Mouse (Mus musculus) midbrain, embryonic 14.5 days (tissue): ENCODE data around the gene Cdk5rap3. TPM values are rescaled to one million over a fixed set of nuclear protein-coding genes. Genes with fewer than 3 reads are reported as not detected.

Experiments
- ATAC-seq: fragments of 200-750 bp; cut with Nextera tagmentation; 2 replicates; pipeline ENCODE4 v1.8.0; 2017; ENCODE audit warnings: moderate number of reproducible peaks, moderate library complexity; ENCODE audit not compliant: low FRiP score, low TSS enrichment
- DNase-seq: peaks from one replicate; pipeline ENCODE4 v3.0.0-alpha.2; 2015
- H3K27ac ChIP-seq: fragments of 300-500 bp; sonication (generic); replicated peaks from 2 replicates; pipeline ENCODE4 v1.5.1; 2014; ENCODE audit warnings: mild to moderate bottlenecking, low read depth, low read length, moderate library complexity
- H3K27me3 ChIP-seq: fragments of 300-500 bp; sonication (generic); 2 replicates; pipeline ENCODE4 v1.6.1; 2014; ENCODE audit warnings: low read length, control low read depth, mixed read lengths; ENCODE audit not compliant: control insufficient read depth, insufficient read depth
- H3K36me3 ChIP-seq: fragments of 300-500 bp; sonication (generic); 2 replicates; pipeline ENCODE4 v1.6.1; 2014; ENCODE audit warnings: low read length, control low read depth; ENCODE audit not compliant: control insufficient read depth, insufficient read depth
- H3K4me1 ChIP-seq: fragments of 300-500 bp; sonication (generic); 2 replicates; pipeline ENCODE4 v1.6.1; 2014; ENCODE audit warnings: mild to moderate bottlenecking, antibody characterized with exemption, low read length, control low read depth; ENCODE audit not compliant: control insufficient read depth, insufficient read depth
- H3K4me2 ChIP-seq: fragments of 300-500 bp; sonication (generic); 2 replicates; pipeline ENCODE4 v1.6.1; 2014; ENCODE audit warnings: mild to moderate bottlenecking, low read length, moderate library complexity
- H3K4me3 ChIP-seq: fragments of 300-500 bp; sonication (generic); replicated peaks from 2 replicates; pipeline ENCODE4 v1.5.1; 2014; ENCODE audit warnings: low read depth, low read length
- H3K9ac ChIP-seq: fragments of 300-500 bp; sonication (generic); replicated peaks from 2 replicates; pipeline ENCODE4 v1.6.1; 2014; ENCODE audit warnings: mild to moderate bottlenecking, low read length, moderate library complexity
- H3K9me3 ChIP-seq: fragments of 300-500 bp; sonication (generic); 2 replicates; pipeline ENCODE4 v1.6.1; 2016; ENCODE audit warnings: low read length, control low read depth, mixed read lengths; ENCODE audit not compliant: control insufficient read depth
- WGBS: fragments of 180-500 bp; shearing (Covaris S2); extraction: QIAGEN DNeasy Blood & Tissue Kit; methylation state at CpG from one replicate; pipeline ENCODE4 v1.1.7; 2014; 5-methylcytosine and 5-hydroxymethylcytosine counted together
- polyA plus RNA-seq: library from polyadenylated mRNA; unstranded; fragments of >200 nt; fragmentation: Nextera tagmentation; extraction: Ambion mirVana; gene quantifications from 2 replicates; pipeline ENCODE4 v1.2.1, GENCODE M21; 2014

Cdk5rap3 gene
- polyA plus RNA-seq, 1 experiment from 2014 or later: 85.2 TPM

DNA sequence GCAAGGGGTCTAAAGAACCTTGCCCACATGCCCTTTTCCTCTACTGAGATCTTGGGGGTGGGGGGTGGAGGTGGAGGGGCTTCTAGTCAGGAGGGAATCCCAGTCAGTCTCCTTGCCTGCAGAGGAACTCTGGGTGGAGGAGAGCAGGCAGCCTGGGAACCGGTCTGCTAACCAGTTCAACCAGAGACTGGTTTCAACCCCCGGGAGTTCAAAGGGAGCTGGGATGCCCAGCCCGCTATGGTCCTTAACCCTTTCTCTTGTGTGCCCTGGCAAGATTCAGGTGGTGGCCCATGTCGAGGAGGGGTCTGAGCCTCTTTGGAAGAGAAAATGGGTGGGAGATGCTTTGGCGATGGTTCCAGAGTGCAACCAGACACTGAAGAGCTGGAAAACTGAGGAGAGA, 12.4 kb upstream of the Cdk5rap3 start:
- Histone ChIP-seq H3K4me3 (no peak overlapping the region), H3K4me1 (no peaks in the 10 kb centered on the region), H3K27me3 (no peaks in the 10 kb centered on the region), H3K9me3 (no peaks in the 10 kb centered on the region), H3K36me3 (no peaks in the 10 kb centered on the region), H3K4me2 (no peak overlapping the region), H3K9ac (no peak overlapping the region), H3K27ac (no peak overlapping the region)
- DNase-seq: no peak
- 8% methylated on average over 5 of the region's 5 CpGs for WGBS
- no peak for ATAC-seq

DNA sequence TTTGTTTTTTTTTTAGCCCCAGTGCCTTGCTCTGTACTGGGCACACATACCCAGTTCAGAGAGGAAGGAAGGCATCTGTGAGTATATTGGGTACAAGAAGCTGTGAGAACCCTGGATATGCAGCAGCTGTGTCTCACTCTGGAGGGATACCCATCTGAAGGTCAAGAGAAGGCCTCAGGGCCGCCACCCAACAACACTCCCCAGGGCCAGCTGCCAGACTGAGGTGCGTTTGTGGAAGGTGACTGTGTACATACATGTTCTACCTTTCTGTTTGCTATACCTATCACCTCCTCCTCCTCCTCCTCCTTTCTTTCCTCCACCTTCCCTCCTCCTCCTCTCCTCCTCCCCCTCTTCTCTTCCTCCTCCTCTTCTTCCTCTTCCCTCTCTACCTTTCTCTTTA, 11.8 kb upstream of the Cdk5rap3 start, which contains the start of gene Prr15l:
Gene Prr15l (plus strand): TSS at position 17 of the 400 bp plus-strand sequence.
- no peak within 1 kb of the TSS for H3K4me2 ChIP-seq
- H3K9me3 ChIP-seq: no peaks in the 10 kb centered on the region
- H3K36me3 ChIP-seq: no peaks in the 10 kb centered on the region
- no peak within 1 kb of the TSS for H3K27ac ChIP-seq
- no peak within 1 kb of the TSS for H3K4me3 ChIP-seq
- H3K4me1 ChIP-seq: no peaks in the 10 kb centered on the region
- no peak for DNase-seq
- 81% methylated on average over 2 of the region's 2 CpGs for WGBS
- H3K9ac ChIP-seq: no peak within 1 kb of the TSS
- ATAC-seq: no peak
- H3K27me3 ChIP-seq: no peaks in the 10 kb centered on the region

DNA sequence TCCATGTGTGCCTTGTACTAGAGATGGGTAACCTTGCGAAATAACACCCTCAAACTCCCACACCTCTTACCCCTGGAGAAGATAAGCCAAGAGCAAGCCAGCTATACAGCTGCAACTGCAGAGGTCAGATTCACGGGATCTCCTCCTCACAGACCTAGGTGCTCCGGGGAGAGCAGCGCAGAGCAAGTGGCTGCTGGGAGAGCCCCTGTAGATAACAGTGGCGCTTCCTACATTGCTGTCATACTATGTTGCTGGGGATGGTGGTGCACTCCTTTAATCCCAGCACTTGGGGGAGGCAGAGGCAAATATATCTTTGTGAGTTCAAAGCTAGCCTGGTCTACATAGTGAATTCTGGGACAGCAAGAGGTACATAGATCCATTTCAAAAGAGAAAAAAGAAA, 10.3 kb upstream of the Cdk5rap3 start:
- ATAC-seq (no peak), DNase-seq (no peak)
- Histone ChIP-seq H3K4me2 (no peak overlapping the region), H3K36me3 (no peaks in the 10 kb centered on the region), H3K4me1 (no peaks in the 10 kb centered on the region), H3K9me3 (no peaks in the 10 kb centered on the region), H3K4me3 (no peak overlapping the region), H3K9ac (no peak overlapping the region), H3K27me3 (no peaks in the 10 kb centered on the region), H3K27ac (no peak overlapping the region)
- 83% methylated on average over 5 of the region's 5 CpGs for WGBS

GRCm38 (mm10) chr11:96925469-96926148, 9.3 kb upstream of the Cdk5rap3 start:
- Histone ChIP-seq H3K27ac (no peak overlapping the region), H3K4me1 (no peaks in the 10 kb centered on the region), H3K9ac (no peak overlapping the region), H3K4me2 (no peak overlapping the region), H3K27me3 (no peaks in the 10 kb centered on the region), H3K36me3 (no peaks in the 10 kb centered on the region), H3K4me3 (no peak overlapping the region), H3K9me3 (no peaks in the 10 kb centered on the region)
- no peak for DNase-seq
- ATAC-seq: no peak
- 85% methylated on average over 12 of the region's 12 CpGs for WGBS

GRCm38 (mm10) chr11:96924861-96925260, 8.6 kb upstream of the Cdk5rap3 start:
- Histone ChIP-seq H3K36me3 (no peaks in the 10 kb centered on the region), H3K4me2 (no peak overlapping the region), H3K9ac (no peak overlapping the region), H3K27ac (no peak overlapping the region), H3K4me3 (no peak overlapping the region), H3K4me1 (no peaks in the 10 kb centered on the region), H3K9me3 (no peaks in the 10 kb centered on the region), H3K27me3 (no peaks in the 10 kb centered on the region)
- WGBS: 79% methylated on average over 11 of the region's 11 CpGs
- no peak for DNase-seq
- no peak for ATAC-seq

DNA sequence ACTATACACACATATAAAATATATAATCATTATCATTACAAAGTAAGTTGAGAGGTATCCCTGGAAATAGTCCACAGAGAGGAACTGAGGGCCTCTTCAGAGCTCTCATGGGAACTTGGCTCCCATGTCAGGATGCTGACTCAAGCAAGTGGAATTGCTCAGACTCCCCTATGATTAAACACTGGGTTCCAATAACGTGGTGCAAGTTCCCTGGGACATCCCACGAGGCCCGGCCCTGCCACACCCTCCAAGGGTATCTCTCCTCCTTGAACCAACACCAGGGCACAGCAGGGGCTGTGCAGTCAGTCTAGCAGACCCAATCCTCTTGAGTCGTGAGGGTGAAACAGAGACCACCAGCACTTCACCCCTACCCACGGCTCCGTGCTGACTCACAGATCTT, 2.7 kb upstream of the Cdk5rap3 start:
- Histone ChIP-seq H3K36me3 (no peaks in the 10 kb centered on the region), H3K9me3 (no peaks in the 10 kb centered on the region), H3K27ac (no peak overlapping the region), H3K4me3 (no peak overlapping the region), H3K9ac (no peak overlapping the region), H3K4me2 (no peak overlapping the region), H3K4me1 (peaks cover 5% of the 10 kb centered on the region), H3K27me3 (no peaks in the 10 kb centered on the region)
- 63% methylated on average over 6 of the region's 6 CpGs for WGBS
- DNase-seq (no peak), ATAC-seq (no peak)

- H3K4me1 ChIP-seq: peaks cover 5% of the 10 kb centered on the region
- no peak overlapping the region for H3K4me3 ChIP-seq
- no peak overlapping the region for H3K27ac ChIP-seq
- WGBS: 93% methylated on average over 6 of the region's 6 CpGs
- peaks cover under 1% of the 10 kb centered on the region; the same call in 1 of the 2 replicates for H3K36me3 ChIP-seq
- no peaks in the 10 kb centered on the region for H3K27me3 ChIP-seq
- no peak overlapping the region for H3K4me2 ChIP-seq
- H3K9ac ChIP-seq: no peak overlapping the region
- no peak for DNase-seq
- no peaks in the 10 kb centered on the region for H3K9me3 ChIP-seq
- ATAC-seq: no peak
Observed at GRCm38 (mm10) chr11:96917415-96917814, 1.1 kb upstream of the Cdk5rap3 start.

GRCm38 (mm10) chr11:96916885-96917396, 645 bp upstream of the Cdk5rap3 start:
- Histone ChIP-seq H3K4me2 (peak overlapping the region; percentile 35), H3K4me1 (peaks cover 5% of the 10 kb centered on the region), H3K36me3 (peaks cover 5% of the 10 kb centered on the region), H3K4me3 (no peak overlapping the region), H3K9me3 (no peaks in the 10 kb centered on the region), H3K27me3 (no peaks in the 10 kb centered on the region), H3K27ac (no peak overlapping the region), H3K9ac (no peak overlapping the region)
- 33% methylated on average over 12 of the region's 13 CpGs for WGBS
- ATAC-seq (peak; percentile 3; the same call in 1 of the 2 replicates), DNase-seq (no peak)

DNA sequence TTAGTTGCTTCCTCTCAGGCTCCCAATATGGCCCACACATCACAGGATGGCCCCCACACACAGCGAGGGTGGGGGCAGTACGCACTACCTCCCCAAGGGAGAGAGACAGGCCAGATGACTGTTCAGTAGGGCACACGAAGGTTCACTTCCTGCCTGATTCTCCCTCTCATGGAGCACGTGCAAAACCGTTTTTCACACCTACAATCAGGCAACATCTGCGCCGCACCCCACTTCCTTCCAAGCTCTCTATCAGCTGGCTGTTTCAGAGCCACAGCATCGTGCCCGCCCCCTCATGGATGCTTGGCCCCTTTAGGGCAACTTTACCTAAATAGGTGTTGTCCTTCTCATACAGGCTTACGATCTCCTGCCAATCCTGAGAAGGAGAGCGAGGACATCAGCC, 3.6 kb downstream of the Cdk5rap3 start:
- Histone ChIP-seq H3K27ac (no peak overlapping the region), H3K9ac (no peak overlapping the region), H3K4me1 (peaks cover 18% of the 10 kb centered on the region), H3K36me3 (peaks cover 38% of the 10 kb centered on the region), H3K27me3 (no peaks in the 10 kb centered on the region), H3K9me3 (no peaks in the 10 kb centered on the region), H3K4me3 (no peak overlapping the region), H3K4me2 (no peak overlapping the region)
- ATAC-seq (no peak), DNase-seq (no peak)
- WGBS: 91% methylated on average over 11 of the region's 11 CpGs
